Mouse (Mus musculus): ENCODE data around the gene Sec23b. TPM values are rescaled to one million over a fixed set of nuclear protein-coding genes. Genes with fewer than 3 reads are reported as not detected.

Sec23b gene
- polyA plus RNA-seq, 1 experiment from 2014 or later, result 78.7 TPM

DNA sequence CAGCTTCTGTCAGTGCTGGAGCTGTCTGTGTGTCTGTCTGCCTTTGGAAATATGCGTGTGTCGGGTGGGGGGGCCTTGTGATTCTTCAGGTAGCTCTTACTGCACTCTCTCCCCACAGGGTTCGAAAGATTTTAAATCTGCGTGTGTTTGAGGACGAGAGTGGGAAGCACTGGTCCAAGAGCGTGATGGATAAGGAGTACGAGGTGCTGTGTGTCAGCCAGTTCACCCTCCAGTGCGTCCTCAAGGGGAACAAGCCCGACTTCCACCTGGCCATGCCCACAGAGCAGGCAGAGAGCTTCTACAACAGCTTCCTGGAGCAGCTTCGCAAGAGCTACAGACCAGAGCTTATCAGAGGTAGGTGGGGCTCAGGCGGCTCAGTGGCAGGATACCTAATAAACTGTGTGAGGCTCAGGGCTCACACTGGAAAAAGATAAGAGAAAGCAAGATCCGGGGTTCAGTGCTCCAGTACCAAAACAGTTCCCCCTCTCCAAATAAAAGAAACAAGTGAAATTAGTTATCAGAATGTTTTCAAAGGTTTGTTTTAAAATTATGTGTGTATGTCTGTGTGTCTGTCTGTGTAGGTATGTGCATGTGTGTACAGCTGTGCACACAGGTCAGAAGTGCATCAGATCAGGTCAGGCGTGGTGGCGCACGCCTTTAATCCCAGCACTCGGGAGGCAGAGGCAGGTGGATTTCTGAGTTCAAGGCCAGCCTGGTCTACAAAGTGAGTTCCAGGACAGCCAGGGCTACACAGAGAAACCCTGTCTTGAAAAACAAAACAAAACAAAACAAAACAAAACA, 61.2 kb downstream of the Sec23b start:
- H3K36me3 ChIP-seq, result no peaks in the 10 kb centered on the region
- no peak overlapping the region for H3K4me3 ChIP-seq
- H3K9me3 ChIP-seq, result no peaks in the 10 kb centered on the region
- H3K4me2 ChIP-seq, result no peak overlapping the region
- 82% methylated on average over 16 of the region's 16 CpGs for WGBS
- no peaks in the 10 kb centered on the region for H3K27me3 ChIP-seq
- H3K9ac ChIP-seq, result no peak overlapping the region
- ATAC-seq (ENCODE audit: insufficient number of reproducible peaks, low FRiP score, low TSS enrichment, low read depth), result no peak
- H3K27ac ChIP-seq, result no peak overlapping the region
- no peaks in the 10 kb centered on the region for H3K4me1 ChIP-seq

DNA sequence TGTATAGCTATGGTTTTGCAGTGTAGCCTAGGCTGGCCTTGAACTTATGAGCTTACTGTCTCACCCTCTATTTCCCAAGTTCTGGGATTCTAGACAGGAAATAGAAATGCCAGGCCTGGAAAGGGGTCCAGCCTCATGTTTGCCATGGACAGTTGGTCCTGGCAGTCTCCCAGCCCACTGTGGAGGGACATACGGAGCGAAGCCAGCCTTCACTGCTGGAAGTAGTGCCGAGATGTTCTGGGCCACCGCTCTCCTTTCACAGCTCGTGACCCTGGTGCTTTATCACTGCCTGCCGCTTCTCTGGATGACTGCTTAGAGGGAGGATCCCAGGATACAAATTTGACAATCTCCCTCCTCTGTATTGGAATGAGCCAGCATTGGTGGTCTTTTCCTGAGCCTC, 65.5 kb downstream of the Sec23b start:
- H3K9ac ChIP-seq, result no peak overlapping the region
- H3K27me3 ChIP-seq, result no peaks in the 10 kb centered on the region
- H3K4me2 ChIP-seq, result no peak overlapping the region
- H3K27ac ChIP-seq, result no peak overlapping the region
- 89% methylated on average over 6 of the region's 6 CpGs for WGBS
- H3K36me3 ChIP-seq, result 0 out of 2 replicates have a peak, but pooled peaks cover 2% of the 10 kb centered on the region
- no peaks in the 10 kb centered on the region for H3K9me3 ChIP-seq
- no peak for ATAC-seq (ENCODE audit: insufficient number of reproducible peaks, low FRiP score, low TSS enrichment, low read depth)
- no peak overlapping the region for H3K4me3 ChIP-seq
- no peaks in the 10 kb centered on the region for H3K4me1 ChIP-seq

DNA sequence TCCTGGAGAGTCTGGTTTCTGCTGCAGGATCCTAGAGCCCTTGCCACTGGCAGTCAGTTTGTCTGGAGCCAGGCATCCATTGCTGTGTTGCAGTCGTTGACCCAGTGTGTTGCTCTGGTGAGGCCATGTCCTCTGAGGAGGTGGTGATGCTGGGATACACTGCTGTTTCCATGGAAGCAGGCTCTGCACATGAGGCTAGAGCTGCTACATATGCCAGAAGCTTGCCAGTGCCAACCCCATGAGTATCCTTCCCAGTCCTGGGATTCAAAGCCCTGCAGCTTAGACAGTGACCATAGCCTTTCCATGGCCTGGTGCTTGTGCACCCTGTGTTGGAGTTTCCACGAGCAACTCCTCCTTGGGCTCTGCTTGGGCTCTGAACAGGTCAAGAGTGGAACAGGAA, 77.5 kb downstream of the Sec23b start:
- WGBS, result 86% methylated on average over 2 of the region's 2 CpGs

DNA sequence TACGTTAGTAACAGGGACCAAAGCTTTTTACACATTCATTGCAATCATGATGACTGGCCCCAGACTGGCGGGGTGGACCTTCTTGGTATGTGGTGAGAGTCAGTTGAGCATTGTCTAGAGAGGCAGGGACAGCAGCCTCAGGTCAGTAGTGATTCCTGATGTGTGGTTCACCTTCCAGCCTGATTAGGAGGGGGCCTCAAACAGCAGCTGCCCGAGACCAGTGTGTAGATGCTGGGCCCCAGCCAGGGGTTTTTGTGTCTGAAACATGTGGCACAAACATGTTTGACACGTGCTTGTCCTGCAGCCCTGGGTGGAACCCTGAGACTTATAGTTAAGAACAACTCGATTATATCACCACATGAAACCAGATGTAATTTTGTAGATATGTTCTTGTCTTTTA, 78.2 kb downstream of the Sec23b start:
- H3K4me2 ChIP-seq, result no peak overlapping the region
- ATAC-seq (ENCODE audit: insufficient number of reproducible peaks, low FRiP score, low TSS enrichment, low read depth), result no peak
- no peak overlapping the region for H3K27ac ChIP-seq
- peaks cover 6% of the 10 kb centered on the region; the same call in 1 of the 2 replicates for H3K36me3 ChIP-seq
- H3K9ac ChIP-seq, result no peak overlapping the region
- H3K27me3 ChIP-seq, result no peaks in the 10 kb centered on the region
- H3K4me1 ChIP-seq, result 0 out of 2 replicates have a peak, but pooled peaks cover 4% of the 10 kb centered on the region
- 52% methylated on average over 5 of the region's 5 CpGs for WGBS
- H3K4me3 ChIP-seq, result no peak overlapping the region
- no peaks in the 10 kb centered on the region for H3K9me3 ChIP-seq

More for the DNA sequence above, 77.5 kb downstream of the Sec23b start:
- H3K4me2 ChIP-seq, result no peak overlapping the region
- H3K9ac ChIP-seq, result no peak overlapping the region
- 0 out of 2 replicates have a peak, but pooled peaks cover 4% of the 10 kb centered on the region for H3K4me1 ChIP-seq
- ATAC-seq (ENCODE audit: insufficient number of reproducible peaks, low FRiP score, low TSS enrichment, low read depth), result no peak
- H3K27ac ChIP-seq, result no peak overlapping the region
- no peaks in the 10 kb centered on the region for H3K9me3 ChIP-seq
- H3K36me3 ChIP-seq, result peaks cover 6% of the 10 kb centered on the region; the same call in 1 of the 2 replicates
- no peaks in the 10 kb centered on the region for H3K27me3 ChIP-seq
- no peak overlapping the region for H3K4me3 ChIP-seq

DNA sequence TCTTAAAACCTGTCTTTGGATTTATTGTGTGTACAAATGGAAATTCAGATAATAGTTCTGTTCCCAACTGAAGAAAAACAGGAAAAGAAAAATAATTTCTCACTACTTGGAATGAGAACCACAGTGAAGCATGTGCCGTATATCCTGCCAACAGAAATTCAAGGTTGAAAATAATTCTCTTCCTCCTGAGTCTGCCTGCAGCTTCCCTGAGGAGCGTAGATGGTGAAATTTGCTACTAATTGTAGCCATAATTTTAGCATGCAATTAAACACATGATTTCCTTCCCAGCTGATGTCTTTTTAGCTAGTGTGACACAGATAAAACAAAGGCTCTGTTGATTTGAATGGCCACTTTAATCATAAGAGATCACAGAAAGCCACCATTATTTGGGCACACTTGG, 78.7 kb downstream of the Sec23b start:
- 45% methylated on average over 2 of the region's 2 CpGs for WGBS
- H3K27ac ChIP-seq, result no peak overlapping the region

DNA sequence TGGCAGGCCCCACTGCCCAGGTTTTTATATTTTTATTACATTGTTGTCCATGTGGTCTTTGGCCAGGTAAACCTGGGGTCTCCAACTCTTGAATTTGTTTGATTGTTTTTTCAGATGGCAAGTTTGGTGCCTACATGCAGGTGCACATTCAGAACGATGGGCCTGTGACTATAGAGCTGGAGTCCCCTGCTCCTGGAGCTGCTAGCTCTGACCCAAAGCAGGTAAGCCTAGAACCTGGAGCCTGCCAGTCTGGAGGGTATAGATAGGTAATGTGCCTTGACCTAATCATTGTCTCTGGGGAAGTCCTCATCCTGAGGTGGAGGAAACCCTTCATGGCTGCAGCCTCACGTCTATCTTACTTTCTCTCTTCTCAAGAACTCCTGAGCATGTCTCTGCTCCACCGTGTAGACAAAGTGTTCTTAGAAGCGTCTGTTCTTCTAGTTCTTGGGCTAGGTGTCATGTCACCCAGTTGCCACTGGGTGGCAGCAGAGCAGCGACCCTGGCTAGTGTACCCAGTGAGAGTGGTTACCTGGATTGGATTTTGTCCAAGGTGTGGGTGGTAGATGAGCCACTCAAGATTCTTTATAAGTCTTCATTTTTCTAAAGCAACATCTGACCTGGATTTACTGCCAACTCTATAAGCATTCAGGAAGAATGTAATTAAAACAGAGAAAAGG, 79.8 kb downstream of the Sec23b start:
- no peak for ATAC-seq (ENCODE audit: insufficient number of reproducible peaks, low FRiP score, low TSS enrichment, low read depth)
- WGBS, result 19% methylated on average over 5 of the region's 5 CpGs
- H3K36me3 ChIP-seq, result peaks cover 6% of the 10 kb centered on the region; the same call in 1 of the 2 replicates
- H3K4me3 ChIP-seq, result no peak overlapping the region
- H3K27me3 ChIP-seq, result no peaks in the 10 kb centered on the region
- no peaks in the 10 kb centered on the region for H3K9me3 ChIP-seq
- H3K4me1 ChIP-seq, result 0 out of 2 replicates have a peak, but pooled peaks cover 4% of the 10 kb centered on the region
- H3K4me2 ChIP-seq, result no peak overlapping the region
- H3K9ac ChIP-seq, result no peak overlapping the region
- no peak overlapping the region for H3K27ac ChIP-seq

More for the DNA sequence above, 78.7 kb downstream of the Sec23b start:
- H3K4me2 ChIP-seq, result no peak overlapping the region
- no peak for ATAC-seq (ENCODE audit: insufficient number of reproducible peaks, low FRiP score, low TSS enrichment, low read depth)
- no peak overlapping the region for H3K4me3 ChIP-seq
- no peaks in the 10 kb centered on the region for H3K27me3 ChIP-seq
- H3K9ac ChIP-seq, result no peak overlapping the region
- peaks cover 6% of the 10 kb centered on the region; the same call in 1 of the 2 replicates for H3K36me3 ChIP-seq
- no peaks in the 10 kb centered on the region for H3K9me3 ChIP-seq
- H3K4me1 ChIP-seq, result 0 out of 2 replicates have a peak, but pooled peaks cover 4% of the 10 kb centered on the region

DNA sequence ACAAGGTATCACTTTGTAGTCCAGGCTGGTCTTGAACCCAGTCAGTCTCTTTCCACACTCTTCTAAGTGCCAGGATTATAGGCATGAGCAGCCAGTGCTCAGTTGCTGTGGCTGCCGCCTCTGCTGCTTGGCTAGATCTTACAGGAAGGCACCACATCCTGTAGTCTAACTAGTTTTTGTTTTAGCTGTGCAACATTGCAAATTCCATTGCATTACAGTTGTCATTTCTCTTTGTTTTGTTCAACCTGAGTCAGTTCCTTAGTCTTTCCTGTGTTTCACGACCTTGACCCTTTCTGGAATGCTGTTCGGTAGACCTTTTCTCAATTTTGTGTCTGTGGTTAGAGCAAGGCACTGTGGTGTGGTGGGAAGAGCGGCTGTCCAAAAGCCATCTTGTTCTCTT, 81.2 kb downstream of the Sec23b start:
- no peak for ATAC-seq (ENCODE audit: insufficient number of reproducible peaks, low FRiP score, low TSS enrichment, low read depth)
- no peak overlapping the region for H3K9ac ChIP-seq
- no peaks in the 10 kb centered on the region for H3K27me3 ChIP-seq
- 79% methylated on average over 4 of the region's 4 CpGs for WGBS
- H3K4me3 ChIP-seq, result no peak overlapping the region
- H3K27ac ChIP-seq, result no peak overlapping the region
- H3K4me2 ChIP-seq, result no peak overlapping the region
- H3K4me1 ChIP-seq, result peaks cover 4% of the 10 kb centered on the region; the same call in 1 of the 2 replicates
- peaks cover 6% of the 10 kb centered on the region; the same call in 1 of the 2 replicates for H3K36me3 ChIP-seq
- no peaks in the 10 kb centered on the region for H3K9me3 ChIP-seq

DNA sequence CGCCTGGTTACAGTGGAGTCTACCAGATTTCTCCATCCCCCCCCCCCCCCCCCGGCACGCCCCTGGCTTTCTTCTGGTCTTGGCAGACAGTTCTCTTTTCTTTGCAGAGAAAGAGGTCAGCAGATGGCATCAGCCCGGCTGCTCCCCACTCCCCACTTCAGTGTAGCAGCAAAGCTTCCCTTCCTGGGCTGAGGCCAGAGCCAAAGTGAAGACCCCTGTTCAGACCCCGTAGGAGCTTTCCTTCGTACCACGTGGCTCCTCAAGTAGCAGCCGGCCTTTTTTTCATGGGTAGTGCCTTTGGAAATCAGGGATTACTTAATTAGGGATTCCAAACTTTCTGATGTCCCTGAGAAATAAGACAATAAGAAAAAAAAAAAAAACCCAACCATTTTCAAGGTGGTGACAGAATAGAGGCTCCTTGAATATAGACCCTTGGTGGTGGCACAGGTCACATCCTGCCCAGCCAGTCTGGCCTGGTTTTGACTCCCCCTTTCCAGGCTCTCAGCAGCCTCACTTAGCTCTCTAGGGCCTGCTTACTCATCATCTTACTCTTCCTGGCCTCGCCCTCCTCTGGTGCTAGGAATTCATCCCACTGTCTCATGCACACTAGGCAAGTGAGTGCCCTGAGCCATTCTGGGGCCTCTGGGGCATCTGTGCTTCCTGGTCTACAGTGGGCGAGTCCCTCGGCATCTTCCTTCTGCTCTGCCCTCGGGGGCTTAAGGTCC, 81.8 kb downstream of the Sec23b start:
- no peak overlapping the region for H3K9ac ChIP-seq
- no peak overlapping the region for H3K27ac ChIP-seq
- H3K36me3 ChIP-seq, result peaks cover under 1% of the 10 kb centered on the region; the same call in 1 of the 2 replicates
- no peak overlapping the region for H3K4me2 ChIP-seq
- H3K4me1 ChIP-seq, result peaks cover 4% of the 10 kb centered on the region; the same call in 1 of the 2 replicates
- H3K9me3 ChIP-seq, result no peaks in the 10 kb centered on the region
- 81% methylated on average over 11 of the region's 12 CpGs for WGBS
- no peak for ATAC-seq (ENCODE audit: insufficient number of reproducible peaks, low FRiP score, low TSS enrichment, low read depth)
- no peak overlapping the region for H3K4me3 ChIP-seq
- H3K27me3 ChIP-seq, result no peaks in the 10 kb centered on the region

DNA sequence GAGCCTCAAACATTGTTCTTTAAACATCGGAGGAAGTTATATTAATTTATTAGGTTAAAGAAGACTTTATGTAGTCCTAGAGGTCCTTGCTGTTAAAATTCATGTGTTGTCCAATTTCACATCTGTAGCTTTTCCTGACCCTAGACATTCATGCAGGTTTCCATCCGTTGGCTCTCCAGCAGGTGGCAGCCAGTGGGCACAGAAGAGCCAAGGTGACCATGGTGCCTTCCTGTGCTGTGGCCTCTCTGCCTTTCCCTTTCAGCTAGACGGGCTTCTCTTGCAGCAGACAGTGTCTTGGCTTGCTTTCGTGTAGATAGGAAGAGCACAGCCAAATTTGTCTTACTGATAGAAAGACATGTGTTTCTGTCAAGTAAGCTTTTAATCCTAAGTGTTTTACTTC, 82.7 kb downstream of the Sec23b start:
- H3K27ac ChIP-seq, result no peak overlapping the region
- no peaks in the 10 kb centered on the region for H3K36me3 ChIP-seq
- no peaks in the 10 kb centered on the region for H3K9me3 ChIP-seq
- H3K4me3 ChIP-seq, result no peak overlapping the region
- peaks cover 4% of the 10 kb centered on the region; the same call in 1 of the 2 replicates for H3K4me1 ChIP-seq
- WGBS, result 53% methylated on average over 4 of the region's 4 CpGs
- no peak overlapping the region for H3K9ac ChIP-seq
- H3K27me3 ChIP-seq, result no peaks in the 10 kb centered on the region
- no peak overlapping the region for H3K4me2 ChIP-seq
- no peak for ATAC-seq (ENCODE audit: insufficient number of reproducible peaks, low FRiP score, low TSS enrichment, low read depth)

DNA sequence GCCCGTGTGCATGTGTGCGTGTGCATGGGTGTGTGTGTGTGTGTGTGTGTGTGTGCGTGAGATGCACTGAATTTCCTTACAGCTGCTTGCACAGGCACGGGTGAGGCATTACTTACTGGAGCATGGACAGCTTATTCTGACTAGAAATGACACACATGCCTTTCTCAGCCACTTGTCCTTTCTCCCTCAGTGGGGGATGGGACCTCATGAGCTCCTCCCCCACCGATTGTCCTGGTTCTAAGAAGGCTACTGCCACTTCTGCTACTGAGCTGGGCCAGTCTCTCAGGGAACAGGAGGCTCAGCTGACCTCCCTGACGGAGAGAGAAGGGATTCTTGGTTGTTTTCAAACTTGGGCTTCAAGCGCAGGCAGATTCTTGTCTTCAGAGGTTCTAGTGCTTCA, 84.1 kb downstream of the Sec23b start:
- Histone ChIP-seq H3K4me3 (no peak overlapping the region), H3K4me2 (no peak overlapping the region), H3K9me3 (no peaks in the 10 kb centered on the region), H3K27me3 (no peaks in the 10 kb centered on the region), H3K27ac (no peak overlapping the region), H3K36me3 (no peaks in the 10 kb centered on the region), H3K9ac (no peak overlapping the region), H3K4me1 (no peaks in the 10 kb centered on the region; the same call in 1 of the 2 replicates)
- WGBS, result 81% methylated on average over 7 of the region's 7 CpGs
- no peak for ATAC-seq (ENCODE audit: insufficient number of reproducible peaks, low FRiP score, low TSS enrichment, low read depth)
